Comparison of ENCODE assay signal across 16 mouse cellular contexts in the genomic region with DNA sequence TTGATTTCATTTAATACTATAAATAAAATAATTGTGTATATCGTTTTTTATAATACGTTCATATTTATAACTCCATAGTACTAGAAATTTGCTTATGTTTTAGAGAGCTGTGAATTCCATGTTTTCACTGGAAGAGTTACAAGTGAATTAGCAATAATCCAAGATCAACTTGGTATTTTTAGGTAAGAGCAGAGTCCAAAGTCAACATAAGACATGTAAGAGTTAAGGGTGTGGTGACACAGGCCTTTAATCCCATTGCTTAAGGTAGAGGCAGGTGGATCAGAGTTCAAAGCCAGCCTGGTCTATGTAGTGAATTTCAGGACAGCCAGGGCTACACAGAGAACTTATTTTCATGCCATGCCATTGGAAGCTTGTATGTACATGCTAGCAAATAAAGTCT.
"Had no signal": no experiment of that assay in that cellular context is flagged by ENCODE, and none has a peak within 500 bp of the region (broad histone marks: within the 10 kb centered on the region; RNA-seq: fewer than 3 reads in every experiment).

No protein-coding gene starts in this region.

- H3K9me3 ChIP-seq: lung, embryonic 15.5 days; megakaryocyte, embryonic 14.5 days; midbrain, embryonic 13.5 days; midbrain, embryonic 15.5 days; neural tube, embryonic 12.5 days; stomach, embryonic 15.5 days had no signal

- ATAC-seq: lung, postnatal 0 days; midbrain, embryonic 13.5 days; midbrain, embryonic 15.5 days had no signal

- H3K4me3 ChIP-seq: lung, embryonic 15.5 days; megakaryocyte, embryonic 14.5 days; midbrain, embryonic 13.5 days; midbrain, embryonic 15.5 days; neural tube, embryonic 12.5 days; stomach, embryonic 15.5 days had no signal

- DNase-seq: lung, postnatal 14 days; lung, postnatal 36 days; right cerebral cortex, postnatal 14 days; thymus, adult 2 months; thymus, postnatal 25 days; thymus, postnatal 4 days had no signal

- H3K4me1 ChIP-seq: stomach, embryonic 15.5 days had no signal

- H3K4me2 ChIP-seq: lung, embryonic 15.5 days; midbrain, embryonic 11.5 days; midbrain, embryonic 13.5 days; midbrain, embryonic 15.5 days; neural tube, embryonic 12.5 days; stomach, embryonic 15.5 days had no signal

- H3K27ac ChIP-seq: lung, embryonic 15.5 days; macrophage; midbrain, embryonic 13.5 days; midbrain, embryonic 15.5 days; neural tube, embryonic 12.5 days; stomach, embryonic 15.5 days; stomach, postnatal 0 days had no signal

- H3K27me3 ChIP-seq: lung, embryonic 15.5 days; megakaryocyte, embryonic 14.5 days; midbrain, embryonic 13.5 days; midbrain, embryonic 15.5 days; neural tube, embryonic 12.5 days; stomach, embryonic 15.5 days had no signal

- H3K9ac ChIP-seq: lung, embryonic 15.5 days; midbrain, embryonic 13.5 days; midbrain, embryonic 15.5 days; neural tube, embryonic 12.5 days; stomach, embryonic 15.5 days had no signal

- H3K36me3 ChIP-seq: midbrain, embryonic 15.5 days; stomach, embryonic 15.5 days had no signal
